Mouse (Mus musculus) embryonic fibroblast, embryonic 13.5 days (primary cell): ENCODE measurements at regions not wholly inside any gene's neighbourhood (a gene's known extent, or its start where the extent isn't known, plus 50 kb on each side); places are given as distances from the start of the nearest gene placed in this dataset.

Experiments
- CTCF ChIP-seq: IDR thresholded peaks from 2 replicates; pipeline ENCODE4 v1.5.1; 2011; ENCODE audit warnings: mild to moderate bottlenecking, control low read depth, low read length, moderate library complexity, borderline replicate concordance; ENCODE audit not compliant: insufficient read depth
- POLR2A ChIP-seq: IDR thresholded peaks from 2 replicates; pipeline ENCODE4 v1.6.1; 2011; ENCODE audit warnings: low read depth, mild to moderate bottlenecking, control low read depth, low read length, moderate library complexity

GRCm38 (mm10) chr10:70364218-70364975 lies 75.9 kb upstream of the Fam13c start:
- TF ChIP-seq POLR2A = no peak
- TF ChIP-seq CTCF = no peak
